Mouse (Mus musculus) hematopoietic multipotent progenitor cell, adult 10-12 weeks (in vitro differentiated cells): ENCODE measurements around the gene Gm21854. TPM values are rescaled to one million over a fixed set of nuclear protein-coding genes. Genes with fewer than 3 reads are reported as not detected.

Source experiments
- polyA plus RNA-seq: library from polyadenylated mRNA; stranded (reverse); fragments of >175 nt; gene quantifications from 2 replicates; pipeline ENCODE4 v1.2.3, GENCODE M21; 2012; ENCODE audit warnings: low replicate concordance

Gene Gm21854
- polyA plus RNA-seq = not detected in 2 replicates

GRCm38 (mm10) chrY:5656686-5657085, at the start of gene Gm21854:
Gm21854 (plus strand) TSS chrY:5656986.

Other genes starting within 250 kb of the Gm21854 start
- not detected in 2 replicates for gene Gm20914, start 69.0 kb downstream of the Gm21854 start, polyA plus RNA-seq
- not detected in 2 replicates for gene Gm28171, start 136.4 kb downstream of the Gm21854 start, polyA plus RNA-seq